Mouse (Mus musculus) c-Kit-negative CD71-positive TER-119-positive erythroid progenitor cells, embryonic 14.5 days (primary cell): ENCODE measurements around the gene Endod1.
A peak's percentile ranks its signal among the peaks of the same experiment; 100 is the strongest.
"Not testable (repeated sequence)": the region's sequence is repeated elsewhere in the genome, so short reads cannot be mapped to it uniquely, and the experiment has no call there.

Source experiments
- DNase-seq: peaks from one replicate; pipeline ENCODE4 v3.0.0-alpha.2; 2013; ENCODE audit warnings: low read depth, low spot score

Endod1 gene

DNA sequence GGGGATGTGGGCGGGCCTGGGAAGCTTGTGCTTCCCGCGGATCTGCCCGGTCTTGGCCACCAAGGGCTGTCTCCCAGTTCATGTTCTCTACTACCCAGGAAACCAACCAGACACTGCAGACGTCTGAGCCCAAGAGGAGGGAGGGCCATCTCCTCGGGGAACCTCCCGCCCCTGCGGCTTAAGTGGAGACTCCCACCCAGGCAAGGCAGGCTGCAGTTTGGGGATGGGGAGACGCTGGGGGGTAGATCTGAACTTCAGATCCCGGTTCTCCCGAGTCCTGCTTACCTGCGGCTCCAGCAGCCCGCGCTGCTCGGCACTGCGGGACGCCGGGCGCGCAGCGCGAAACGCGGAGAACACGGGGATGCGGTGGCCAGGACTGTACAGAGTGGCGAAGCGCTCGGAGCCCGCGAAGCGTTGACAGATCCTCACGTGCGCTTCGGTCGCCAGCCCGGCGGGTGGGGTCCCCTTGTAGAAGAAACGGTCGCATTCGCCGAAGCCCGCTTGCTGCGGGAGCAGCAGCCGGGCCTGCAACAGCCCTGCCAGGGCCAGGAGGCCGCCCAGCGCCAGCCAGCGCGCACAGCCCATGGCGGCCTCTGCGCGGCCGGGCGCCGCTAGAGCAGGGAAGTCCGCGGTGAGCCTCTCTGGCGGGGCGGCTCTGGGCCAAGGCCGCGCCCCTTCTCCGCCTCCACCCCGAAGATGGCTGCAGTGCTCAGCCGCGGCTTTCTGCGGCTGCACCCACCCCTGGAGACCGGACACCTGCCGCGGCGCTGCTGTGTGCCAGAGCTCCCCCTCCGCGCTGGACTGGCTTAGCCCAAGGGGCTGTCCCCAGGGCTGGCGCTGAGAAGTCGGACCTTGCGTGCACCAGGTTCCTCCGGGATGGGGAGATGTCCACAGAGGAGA lies 671 bp downstream of the Endod1 start:
- peak; percentile 72 for DNase-seq

DNA sequence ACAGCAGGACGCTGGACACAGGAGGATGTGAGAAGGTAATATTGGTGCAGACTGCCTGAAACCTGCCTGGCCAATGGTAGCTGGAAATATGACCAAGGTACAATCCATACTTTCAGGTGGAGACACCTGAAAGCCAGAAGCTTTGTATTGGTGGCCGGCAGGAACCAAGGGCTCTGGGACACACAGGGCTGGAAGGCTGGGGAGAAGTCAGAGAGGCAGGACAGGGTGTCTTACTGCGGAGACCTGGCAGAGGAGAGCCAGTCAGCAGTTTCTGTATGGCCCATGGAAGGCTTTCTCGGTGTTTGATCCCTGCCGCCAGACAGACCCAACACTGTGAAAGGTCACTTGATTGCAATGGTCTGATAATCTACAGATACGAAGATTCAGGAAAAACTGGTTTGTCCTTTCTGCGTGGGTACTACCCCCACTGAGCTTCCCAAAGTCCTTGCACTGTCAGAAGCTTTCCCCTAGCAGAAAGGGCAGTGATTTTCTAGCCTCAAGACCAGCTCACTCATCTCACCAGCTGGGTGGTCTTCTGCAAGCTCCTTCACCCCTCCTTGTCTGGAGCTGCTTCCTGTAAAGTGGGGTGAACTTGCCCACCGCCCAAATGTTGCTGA lies 1.4 kb downstream of the Endod1 start:
- DNase-seq: no peak

DNA sequence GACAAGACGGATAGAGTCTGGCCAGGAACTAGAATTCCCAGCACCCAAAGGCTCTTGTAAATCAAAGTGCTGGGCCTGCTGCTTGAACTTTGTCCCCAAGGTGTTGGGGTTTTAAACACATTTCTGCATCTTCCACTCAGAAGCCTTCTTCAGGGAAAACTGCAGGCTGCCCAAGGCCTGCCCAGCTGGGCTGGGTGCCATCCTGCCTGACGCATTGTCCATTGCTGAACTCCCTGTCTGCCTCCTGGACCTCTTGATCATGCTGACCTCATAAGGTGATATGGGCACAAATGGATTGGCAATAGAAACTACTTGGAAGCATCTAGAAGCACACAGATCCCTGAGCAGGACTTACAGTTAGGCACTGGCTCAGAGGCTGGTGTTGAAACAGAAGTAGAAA lies 3.2 kb downstream of the Endod1 start:
- no peak for DNase-seq

DNA sequence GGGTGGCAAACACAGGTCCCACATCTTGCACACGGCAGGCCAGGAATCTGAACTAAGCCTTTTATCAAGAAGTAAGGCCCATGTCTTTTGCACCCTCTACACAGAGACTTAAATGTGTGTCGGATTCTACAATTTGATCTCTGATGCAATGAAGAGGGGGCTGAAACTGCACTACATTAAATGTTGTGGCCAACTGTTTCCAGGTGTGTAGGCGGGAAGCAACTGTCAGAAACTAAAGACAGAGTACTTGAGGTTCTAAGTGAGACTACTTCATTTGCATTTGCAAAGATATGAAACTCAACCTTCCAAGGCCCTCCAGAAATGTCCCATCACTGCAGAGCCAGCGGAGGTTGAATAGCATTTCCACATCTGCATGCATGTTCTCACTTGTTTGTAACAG lies 5.2 kb downstream of the Endod1 start:
- no peak for DNase-seq

DNA sequence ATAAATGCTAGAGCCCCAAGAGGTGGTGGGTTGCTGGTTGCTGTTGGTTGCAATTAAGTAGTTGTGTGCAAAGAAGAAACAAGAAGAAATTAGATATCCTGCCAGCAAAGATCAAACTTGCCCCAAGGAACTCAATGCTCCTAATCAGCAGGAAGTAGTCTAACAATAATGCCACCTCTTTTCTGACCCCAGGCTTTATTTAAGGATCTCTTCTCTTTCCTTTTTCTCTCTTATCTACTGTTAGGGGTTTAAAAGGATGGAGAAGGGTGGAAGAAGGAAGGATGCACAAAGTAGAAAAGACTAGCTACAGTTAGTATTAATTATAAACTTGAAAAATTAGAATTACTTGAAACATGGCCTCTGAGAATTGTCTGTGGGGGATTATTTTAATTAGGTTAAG lies 8.9 kb downstream of the Endod1 start:
- DNase-seq: no peak

DNA sequence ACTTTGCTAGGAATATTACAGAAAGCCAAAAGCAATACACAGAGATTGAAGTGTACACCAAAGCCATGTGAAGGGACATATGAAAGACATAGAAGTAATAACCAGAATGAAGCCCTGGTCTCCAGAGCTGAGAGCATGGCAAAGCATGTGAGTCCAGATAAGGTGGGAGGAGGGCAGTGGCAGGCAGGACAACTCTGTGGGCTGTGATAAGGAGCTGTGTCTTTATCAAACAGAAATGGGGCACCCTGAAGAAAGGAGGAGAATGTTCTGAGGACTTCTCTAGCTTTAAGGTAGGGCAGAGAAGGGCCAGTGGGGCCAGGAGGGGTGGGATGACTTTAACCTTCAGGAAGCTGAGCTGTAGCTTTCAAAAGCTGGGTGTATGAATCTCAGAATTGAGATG lies 12.0 kb downstream of the Endod1 start:
- peak; percentile 79 for DNase-seq

DNA sequence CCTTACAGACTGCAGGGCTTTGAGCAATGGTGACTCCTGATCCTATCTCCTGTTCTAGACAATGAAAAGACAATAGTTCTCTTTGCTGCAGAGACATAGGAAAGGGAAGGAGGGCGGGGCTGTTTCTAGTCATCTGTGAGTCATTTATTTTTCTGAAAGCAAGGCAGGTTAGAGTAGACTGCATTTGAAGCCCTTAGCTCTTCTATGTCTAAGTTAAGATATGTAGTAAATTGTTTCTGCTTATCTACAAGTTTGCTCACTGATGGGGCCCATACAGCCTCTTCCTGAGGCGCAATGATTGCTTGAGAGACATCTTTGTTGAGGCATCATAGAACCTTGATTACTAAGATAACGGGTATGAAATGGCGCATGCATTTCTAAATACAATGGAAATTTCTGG lies 13.5 kb downstream of the Endod1 start:
- DNase-seq: no peak

DNA sequence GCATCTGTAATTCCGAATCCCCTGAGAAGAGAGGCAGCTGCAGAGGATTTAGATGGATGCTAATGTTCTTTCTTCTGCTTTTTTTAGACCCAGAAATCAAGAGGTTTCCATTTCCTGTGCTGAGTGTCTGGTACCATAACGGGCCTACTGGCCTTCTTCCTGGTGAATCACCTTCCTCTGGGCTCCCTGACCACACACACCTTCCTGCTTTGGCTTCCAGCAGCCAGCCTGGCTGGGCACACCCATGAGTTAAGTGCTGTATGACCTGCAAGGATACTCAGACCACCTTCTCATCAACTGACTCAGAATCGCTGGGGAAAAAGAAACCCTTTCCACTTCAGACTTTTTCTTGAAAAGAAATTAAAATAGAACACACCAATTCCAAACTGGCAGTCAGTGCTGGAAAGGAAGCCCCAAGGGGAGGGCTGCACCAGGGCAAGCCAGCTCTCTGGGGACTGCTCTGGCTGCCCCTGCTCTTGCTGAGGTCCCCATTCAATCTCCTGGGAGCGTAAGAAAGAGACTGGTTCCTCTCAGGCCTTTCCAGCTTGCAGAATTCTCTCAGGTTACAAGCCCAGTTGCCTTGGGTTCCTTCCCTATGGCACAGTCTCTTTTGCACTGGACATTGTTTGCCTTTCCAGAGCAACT lies 15.7 kb downstream of the Endod1 start:
- no peak for DNase-seq

DNA sequence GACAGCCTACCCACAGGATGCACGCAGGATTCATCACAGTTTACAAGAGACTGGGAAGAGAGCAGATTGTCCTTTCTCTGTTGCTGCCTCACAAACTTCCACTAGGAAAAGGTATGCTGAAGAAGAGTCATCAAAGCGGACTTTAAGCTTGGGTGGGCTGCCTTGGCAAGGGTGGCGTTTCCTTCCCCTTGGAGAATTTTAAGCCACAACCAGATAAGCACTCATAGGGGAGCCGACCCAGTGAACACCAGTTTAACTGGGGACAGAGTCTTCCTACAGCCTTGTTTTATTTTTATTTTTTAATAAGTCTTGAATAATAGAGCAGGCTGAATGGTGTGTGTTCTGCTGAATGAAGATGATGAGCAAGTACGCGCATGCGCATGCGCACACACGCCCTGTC lies 16.6 kb downstream of the Endod1 start:
- no peak for DNase-seq

DNA sequence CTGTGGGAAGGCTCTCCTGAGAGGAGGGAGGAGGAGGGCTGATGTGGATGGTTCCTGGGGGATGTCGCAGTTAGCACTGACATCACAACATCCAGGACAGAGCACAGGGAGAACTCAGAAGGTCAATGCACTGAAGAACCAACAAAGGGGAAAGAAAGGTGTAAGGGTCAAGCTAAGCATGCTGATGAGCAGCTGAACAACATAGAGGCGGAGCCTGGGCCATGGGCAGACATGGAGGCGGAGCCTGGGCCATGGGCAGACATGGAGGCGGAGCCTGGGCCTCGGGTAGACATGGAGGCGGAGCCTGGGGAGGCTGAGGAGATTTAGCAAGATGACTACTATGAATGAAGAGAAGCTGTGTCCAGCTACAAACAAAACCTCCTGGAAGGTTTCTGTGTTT lies 17.8 kb downstream of the Endod1 start:
- DNase-seq: peak; percentile 65

DNA sequence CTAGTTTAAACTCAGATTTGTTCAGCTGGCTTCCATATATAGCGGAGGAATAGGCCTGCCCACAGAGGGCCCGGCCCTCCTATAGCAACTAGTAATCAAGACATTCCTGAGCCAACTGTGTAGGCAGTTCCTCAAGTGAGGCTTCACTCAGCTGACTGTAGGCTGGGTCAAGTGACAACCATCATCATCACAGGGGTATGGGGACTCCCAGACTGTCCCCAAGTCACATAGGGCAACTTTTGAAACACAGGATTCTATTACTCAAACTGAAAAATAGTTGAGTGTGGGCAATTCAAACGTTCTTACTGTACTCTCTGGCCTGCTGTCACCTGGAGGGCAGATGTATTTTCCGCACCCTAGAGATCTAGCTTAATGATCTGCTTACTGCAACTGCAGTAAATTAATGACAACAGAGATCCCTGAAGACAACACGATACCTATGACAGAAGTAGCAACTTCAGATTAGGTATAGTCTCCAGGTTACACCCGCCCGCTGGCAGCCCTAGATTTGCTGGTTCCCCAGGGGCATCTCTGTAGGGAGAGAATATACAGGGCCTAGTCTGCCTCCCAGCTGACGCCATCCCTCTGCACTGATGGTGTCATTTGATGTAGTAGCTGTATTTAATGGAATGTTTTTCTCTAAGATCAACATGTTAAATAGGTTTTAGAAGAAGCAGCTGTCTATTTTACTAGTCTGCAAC lies 19.1 kb downstream of the Endod1 start:
- DNase-seq: no peak

DNA sequence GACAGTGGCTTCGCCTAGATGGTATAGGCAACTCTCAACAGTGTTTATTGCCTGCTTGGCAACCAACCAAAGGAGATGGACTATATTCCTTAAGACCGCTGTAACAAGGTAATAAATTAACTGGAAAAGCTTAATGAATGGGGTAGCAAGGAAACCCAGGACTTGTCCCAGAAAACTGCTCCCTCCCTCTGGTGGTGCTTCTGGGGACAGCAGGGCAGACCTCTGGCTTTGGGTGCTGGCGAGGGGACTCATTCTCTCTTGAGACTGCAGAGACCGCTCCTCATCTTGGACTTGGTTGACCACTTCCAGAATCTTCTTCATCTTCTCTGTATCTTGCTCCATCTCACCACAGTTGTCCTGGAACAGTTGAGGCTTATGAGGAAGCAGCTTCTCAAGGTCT lies 24.3 kb downstream of the Endod1 start:
- DNase-seq: no peak

DNA sequence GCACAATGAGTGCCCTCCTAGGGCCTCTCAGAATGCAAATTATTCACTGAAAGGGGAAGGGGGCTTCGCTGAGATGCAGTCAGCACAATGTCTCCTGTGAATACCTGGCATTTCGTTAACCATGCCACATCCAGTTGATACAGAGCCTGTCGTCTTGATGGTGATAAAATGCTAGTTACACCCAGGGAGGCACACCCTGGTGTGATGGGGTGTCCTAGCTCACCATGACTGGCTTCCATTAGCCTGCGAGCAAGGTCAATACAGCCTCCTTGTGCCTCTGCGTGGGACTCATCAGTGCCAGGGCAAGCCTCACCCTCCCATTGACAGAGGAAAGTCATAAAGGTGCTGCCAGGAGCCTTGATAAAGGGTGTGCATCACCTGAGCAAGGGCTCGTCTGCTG lies 26.5 kb downstream of the Endod1 start:
- no peak for DNase-seq

DNA sequence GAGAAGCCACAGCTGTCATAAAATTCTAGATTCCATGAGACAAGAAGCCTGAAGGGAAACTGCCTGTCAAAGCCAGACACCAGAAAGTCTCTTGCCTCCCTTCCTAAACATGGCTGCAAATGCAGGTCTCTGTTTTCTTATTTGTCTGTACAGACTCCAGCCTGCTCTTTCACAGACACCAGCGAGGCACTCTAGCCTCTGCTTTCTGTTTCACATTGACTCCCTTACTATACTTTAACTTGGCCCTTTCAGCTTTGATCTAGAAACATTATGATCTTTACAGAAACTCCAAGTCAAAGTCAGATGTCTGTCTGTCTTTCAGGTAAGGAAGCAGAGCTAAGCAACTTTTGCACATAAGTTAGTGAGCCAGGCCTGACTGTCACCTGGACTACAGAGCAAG lies 29.0 kb downstream of the Endod1 start:
- DNase-seq: no peak

DNA sequence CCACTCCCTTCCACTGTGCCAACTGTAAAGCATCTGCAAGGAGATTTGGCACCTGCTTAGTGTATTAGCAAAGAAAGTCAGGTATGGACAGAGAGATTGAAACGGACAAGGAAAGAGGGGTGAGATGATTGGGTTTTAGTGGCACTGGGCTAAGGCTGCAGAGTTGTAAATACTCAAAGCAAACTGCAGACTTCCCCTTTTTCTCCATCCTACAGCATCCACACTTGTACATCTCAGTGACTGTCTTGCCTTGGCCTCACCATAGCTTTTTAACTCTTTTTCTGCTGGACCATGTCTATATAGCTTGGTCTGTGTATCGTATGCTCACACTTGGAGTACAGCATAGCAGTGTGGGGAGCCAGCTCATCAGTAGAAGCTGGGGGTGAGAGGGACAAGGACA lies 30.5 kb downstream of the Endod1 start:
- no peak for DNase-seq

DNA sequence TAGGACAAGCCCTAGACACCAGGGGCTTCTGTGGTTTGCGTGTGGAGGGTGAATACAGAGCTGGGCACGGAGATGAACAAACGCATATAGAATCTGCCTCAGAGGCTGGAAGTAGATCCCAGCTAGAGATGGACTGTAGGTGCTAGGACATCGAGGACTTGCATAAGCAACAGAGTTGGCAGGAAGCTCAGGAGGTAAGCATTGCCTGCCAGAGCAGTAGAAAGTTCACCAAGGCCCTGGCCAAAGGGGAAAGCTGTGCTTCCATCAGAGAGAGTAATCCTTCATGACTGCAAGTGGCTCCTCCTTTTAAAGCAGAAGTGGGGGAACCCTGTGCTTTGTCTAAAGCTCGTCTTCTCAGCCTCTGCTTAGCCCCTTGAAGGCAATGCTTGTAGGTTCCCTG lies 31.9 kb downstream of the Endod1 start:
- no peak for DNase-seq

DNA sequence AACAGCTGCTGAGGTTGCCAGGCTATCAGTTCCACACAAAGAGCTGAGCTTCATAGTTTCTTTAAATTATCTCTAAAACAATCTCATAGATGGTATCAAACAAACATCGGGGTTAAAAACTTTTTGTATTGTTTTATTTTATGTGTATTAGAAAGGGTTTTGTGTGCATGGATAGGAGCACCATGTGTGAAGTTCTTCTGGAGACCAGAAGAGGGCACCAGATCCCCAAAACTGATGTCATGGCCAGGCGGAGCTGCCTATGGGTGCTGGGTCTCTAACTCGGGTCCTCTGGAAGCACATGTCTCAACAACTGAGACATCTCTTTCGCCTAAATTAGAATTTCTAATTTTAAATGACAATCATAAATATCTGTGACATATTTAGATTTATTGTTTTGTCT lies 32.9 kb downstream of the Endod1 start:
- peak; percentile 53 for DNase-seq

DNA sequence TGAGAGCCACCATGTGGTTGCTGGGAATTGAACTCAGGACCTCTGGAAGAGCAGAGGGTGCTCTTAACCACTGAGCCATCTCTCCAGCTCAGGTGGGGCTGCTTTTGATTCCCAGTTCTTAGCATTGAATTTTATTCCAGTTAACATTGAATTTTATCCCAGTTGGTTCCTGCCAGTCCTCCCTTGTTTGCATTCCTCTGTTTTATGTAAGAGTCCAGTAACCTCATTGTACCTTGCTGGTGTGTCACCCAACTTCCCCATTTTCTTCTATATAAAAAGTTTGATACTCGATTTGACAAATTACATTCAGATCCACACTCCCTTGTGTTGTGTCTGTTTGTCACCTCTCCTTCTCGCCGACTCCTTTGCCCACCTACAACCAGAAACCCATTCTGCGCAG lies 35.4 kb downstream of the Endod1 start:
- DNase-seq: not testable (repeated sequence)

DNA sequence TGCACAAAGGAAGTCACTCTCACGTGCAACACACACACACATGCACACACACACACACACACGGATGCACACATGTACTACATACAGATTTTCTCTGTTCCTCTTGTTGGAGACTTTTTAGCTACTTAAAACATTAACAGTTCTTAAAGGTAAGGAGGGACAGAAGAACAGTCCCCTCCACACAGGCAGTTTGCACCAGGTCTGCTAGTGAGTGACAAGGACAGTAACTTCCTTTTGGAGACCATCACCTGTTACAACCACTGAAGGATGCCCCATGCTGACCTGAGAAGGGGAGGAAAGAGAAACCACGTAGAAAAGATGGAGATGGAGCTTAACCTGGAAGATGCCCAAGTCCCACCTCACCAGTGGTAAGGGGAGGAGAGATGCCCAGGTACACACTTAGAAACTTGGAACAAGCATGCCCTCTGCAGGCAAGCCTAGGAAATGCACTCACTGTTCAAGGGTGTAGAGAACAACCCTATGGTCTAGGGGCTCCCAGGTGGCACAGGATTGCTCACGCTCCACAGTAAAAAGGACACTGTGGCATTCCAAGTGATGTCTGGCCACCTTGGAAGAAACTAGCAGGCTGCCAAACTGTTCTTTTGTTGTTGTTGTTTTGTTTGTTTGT lies 39.2 kb downstream of the Endod1 start:
- DNase-seq: no peak

DNA sequence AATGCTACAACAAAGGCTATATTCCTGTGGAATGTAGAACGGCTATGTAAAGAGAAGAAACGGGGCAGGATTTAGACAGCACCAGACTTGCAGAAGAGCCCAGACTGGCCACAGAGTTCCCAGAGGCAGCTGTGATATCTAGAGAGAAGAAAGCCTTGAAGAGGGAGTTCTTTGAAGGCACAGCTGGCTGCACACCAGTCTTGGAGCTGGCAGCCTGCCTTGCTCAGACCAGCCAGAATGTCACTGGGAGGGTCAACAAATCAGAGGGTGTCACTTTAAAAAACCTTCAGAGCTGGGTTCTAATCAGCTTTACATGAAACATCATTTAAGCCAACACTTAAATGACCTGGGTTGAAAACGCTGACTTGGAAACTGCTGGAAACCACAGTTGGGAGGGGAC lies 42.6 kb downstream of the Endod1 start:
- no peak for DNase-seq

DNA sequence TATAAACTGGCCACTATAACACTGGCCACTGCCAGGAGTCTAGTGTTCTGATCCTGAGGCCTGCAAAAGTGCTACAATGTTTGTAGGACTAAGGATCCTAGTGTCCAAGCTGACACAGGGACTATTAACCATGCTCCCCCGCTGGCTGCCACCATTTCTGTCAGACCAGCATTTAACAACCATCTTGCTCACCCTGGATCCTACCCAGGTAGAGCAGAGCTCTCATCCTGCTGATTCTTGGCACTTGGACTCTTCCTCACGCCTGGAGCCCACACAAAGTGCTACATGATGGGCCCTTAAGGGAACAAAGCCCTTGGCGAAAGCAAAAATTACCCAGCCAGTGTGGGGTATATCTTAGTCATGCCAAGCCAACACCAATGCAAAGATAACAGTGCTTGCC lies 44.4 kb downstream of the Endod1 start:
- no peak for DNase-seq

DNA sequence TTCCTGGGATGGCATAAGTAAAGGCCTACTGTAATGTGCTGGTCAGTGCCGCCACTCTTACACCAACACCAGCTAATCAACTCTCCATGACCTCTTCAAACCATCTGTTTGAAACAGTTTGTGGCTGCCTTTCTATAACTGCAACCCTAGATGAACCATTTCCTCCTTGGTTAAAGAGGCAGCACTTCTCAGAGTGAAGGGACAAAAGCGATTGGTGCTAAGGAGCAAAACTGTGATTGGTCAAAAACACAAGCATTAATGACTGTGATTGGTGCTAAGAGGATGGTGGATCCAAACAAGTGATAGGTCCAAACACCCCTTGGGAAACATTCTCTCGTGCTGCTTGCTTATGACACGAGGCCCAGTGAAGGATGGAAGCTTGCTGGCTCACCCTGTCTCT lies 45.5 kb downstream of the Endod1 start:
- DNase-seq: no peak
